Mouse (Mus musculus): Measurements from ENCODE around the gene Crybg1. TPM values are rescaled to one million over a fixed set of nuclear protein-coding genes. Genes with fewer than 3 reads are reported as not detected.
A peak's percentile ranks its signal among the peaks of the same experiment; 100 is the strongest.
"Not testable (repeated sequence)": the region's sequence is repeated elsewhere in the genome, so short reads cannot be mapped to it uniquely, and the experiment has no call there.

Crybg1 gene
- total RNA-seq, 2 experiments from 2014 or later: 1.4 to 2.0 TPM

GRCm38 (mm10) chr10:44006815-44007214 lies 141.8 kb downstream of the Crybg1 start:
- no peak for DNase-seq (ENCODE audit: low spot score in 2 of 2)

GRCm38 (mm10) chr10:44005677-44006641 lies 142.7 kb downstream of the Crybg1 start:
- DNase-seq (ENCODE audit: low spot score in 2 of 2): peak in 1 of 2 experiments; percentile 26

GRCm38 (mm10) chr10:44004221-44004751 lies 144.4 kb downstream of the Crybg1 start:
- peak; percentile 18 to 36 for DNase-seq (ENCODE audit: low spot score in 2 of 2)

GRCm38 (mm10) chr10:44003551-44004151 lies 145.0 kb downstream of the Crybg1 start:
- peak; percentile 46 to 59 for DNase-seq (ENCODE audit: low spot score in 2 of 2)

- DNase-seq (ENCODE audit: low spot score in 2 of 2): no peak
These were observed 145.6 kb downstream of the Crybg1 start for GRCm38 (mm10) chr10:44002995-44003524.

- DNase-seq (ENCODE audit: low spot score in 2 of 2): no peak
These were observed 146.4 kb downstream of the Crybg1 start for GRCm38 (mm10) chr10:44002004-44002940.

GRCm38 (mm10) chr10:44000156-44000865 lies 148.3 kb downstream of the Crybg1 start:
- no peak for DNase-seq (ENCODE audit: low spot score in 2 of 2)

- no peak for DNase-seq (ENCODE audit: low spot score in 2 of 2)
These were observed 150.1 kb downstream of the Crybg1 start for GRCm38 (mm10) chr10:43998503-43999082.

GRCm38 (mm10) chr10:43998023-43998422 lies 150.6 kb downstream of the Crybg1 start:
- no peak for DNase-seq (ENCODE audit: low spot score in 2 of 2)

GRCm38 (mm10) chr10:43997276-43997675 lies 151.4 kb downstream of the Crybg1 start:
- DNase-seq (ENCODE audit: low spot score in 2 of 2): no peak

- DNase-seq (ENCODE audit: low spot score in 2 of 2): no peak
These were observed 152.6 kb downstream of the Crybg1 start for GRCm38 (mm10) chr10:43995858-43996650.

- DNase-seq (ENCODE audit: low spot score in 2 of 2): no peak
These were observed 155.5 kb downstream of the Crybg1 start for GRCm38 (mm10) chr10:43993198-43993597.

- DNase-seq (ENCODE audit: low spot score in 2 of 2): no peak
These were observed 156.1 kb downstream of the Crybg1 start for GRCm38 (mm10) chr10:43992506-43992905.

GRCm38 (mm10) chr10:43991268-43991667 lies 157.4 kb downstream of the Crybg1 start:
- DNase-seq (ENCODE audit: low spot score in 2 of 2): no peak

- DNase-seq (ENCODE audit: low spot score in 2 of 2): no peak
These were observed 164.8 kb downstream of the Crybg1 start for GRCm38 (mm10) chr10:43983866-43984265.

- no peak for DNase-seq (ENCODE audit: low spot score in 2 of 2)
These were observed 165.4 kb downstream of the Crybg1 start for GRCm38 (mm10) chr10:43983241-43983640.

- DNase-seq (ENCODE audit: low spot score in 2 of 2): no peak
These were observed 166.2 kb downstream of the Crybg1 start for GRCm38 (mm10) chr10:43982470-43982869.

- not testable (repeated sequence) for DNase-seq (ENCODE audit: low spot score in 2 of 2)
These were observed 167.9 kb downstream of the Crybg1 start for GRCm38 (mm10) chr10:43980742-43981141.

- DNase-seq (ENCODE audit: low spot score in 2 of 2): no peak
These were observed 168.6 kb downstream of the Crybg1 start for GRCm38 (mm10) chr10:43980080-43980479.

Data from adrenal gland, adult 18-20 months (tissue).